15 mouse cellular contexts compared by ENCODE assay signal in genomic region chr11:51938817-51939589, GRCm38 (mm10). TPM values are rescaled to one million over a fixed set of nuclear protein-coding genes. Genes with fewer than 3 reads are reported as not detected.
DNase-seq lines count a peak whose midpoint lies in the region; ATAC-seq lines count a peak whose summit lies in the region.
"Had no signal": no experiment of that assay in that cellular context is flagged by ENCODE, and none has a peak within 500 bp of the region (broad histone marks: within the 10 kb centered on the region; RNA-seq: fewer than 3 reads in every experiment).

No protein-coding gene starts in this region.

- 86% methylated on average over 12 of the region's 12 CpGs for WGBS in midbrain, embryonic 10.5 days
- 88% methylated on average over 12 of the region's 12 CpGs for WGBS in forebrain, embryonic 15.5 days

- H3K4me1 ChIP-seq in midbrain, embryonic 10.5 days: peaks cover 5% of the 10 kb centered on the region
- H3K4me1 ChIP-seq in forebrain, embryonic 15.5 days: peaks cover 12% of the 10 kb centered on the region; the same call in 1 of the 2 replicates

- no peak overlapping the region for H3K4me3 ChIP-seq in midbrain, embryonic 10.5 days
- H3K4me3 ChIP-seq in forebrain, embryonic 15.5 days: no peak overlapping the region
- H3K4me3 ChIP-seq: embryonic facial prominence, embryonic 13.5 days; neural tube, embryonic 13.5 days had no signal

- DNase-seq in heart, adult 11 months: peak; percentile 92
- DNase-seq in heart, postnatal 36 days: no peak
- DNase-seq in R1 (ENCODE audit: low read depth, low spot score): peak; percentile 56
- peak; percentile 21 for DNase-seq in lung, postnatal 10 days
- peak; percentile 77 to 80 for DNase-seq in spleen, postnatal 36 days (ENCODE audit: low spot score in 2 of 2)
- DNase-seq in ovary, postnatal 10 days (ENCODE audit: low spot score): no peak
- no peak for DNase-seq in midbrain, embryonic 10.5 days (ENCODE audit: low spot score)
- DNase-seq: gastrocnemius, postnatal 14 days; layer of hippocampus, adult 9-11 months; right cerebral cortex, postnatal 4 days had no signal

- no peak for ATAC-seq in forebrain, embryonic 15.5 days (replicated peaks)
- ATAC-seq: hindbrain, postnatal 0 days had no signal

- no peaks in the 10 kb centered on the region for H3K36me3 ChIP-seq in midbrain, embryonic 10.5 days
- H3K36me3 ChIP-seq in forebrain, embryonic 15.5 days: no peaks in the 10 kb centered on the region
- H3K36me3 ChIP-seq: embryonic facial prominence, embryonic 13.5 days; neural tube, embryonic 13.5 days had no signal

- no peaks in the 10 kb centered on the region for H3K9me3 ChIP-seq in midbrain, embryonic 10.5 days (replicated peaks)
- H3K9me3 ChIP-seq in forebrain, embryonic 15.5 days: no peaks in the 10 kb centered on the region
- H3K9me3 ChIP-seq: embryonic facial prominence, embryonic 13.5 days; neural tube, embryonic 13.5 days had no signal

- H3K4me2 ChIP-seq in forebrain, embryonic 15.5 days (replicated peaks): no peak overlapping the region
- H3K4me2 ChIP-seq: embryonic facial prominence, embryonic 13.5 days; neural tube, embryonic 13.5 days had no signal

- no peak overlapping the region for H3K9ac ChIP-seq in forebrain, embryonic 15.5 days (replicated peaks)
- H3K9ac ChIP-seq: embryonic facial prominence, embryonic 13.5 days; liver, embryonic 14.5 days; neural tube, embryonic 13.5 days had no signal

- no peak overlapping the region for H3K27ac ChIP-seq in midbrain, embryonic 10.5 days (replicated peaks)
- no peak overlapping the region for H3K27ac ChIP-seq in forebrain, embryonic 15.5 days (replicated peaks)
- H3K27ac ChIP-seq: embryonic facial prominence, embryonic 13.5 days; hindbrain, postnatal 0 days; liver, embryonic 14.5 days; neural tube, embryonic 13.5 days had no signal

- no peaks in the 10 kb centered on the region for H3K27me3 ChIP-seq in midbrain, embryonic 10.5 days (ENCODE audit: low read depth, poor library complexity, severe bottlenecking)
- H3K27me3 ChIP-seq in forebrain, embryonic 15.5 days: no peaks in the 10 kb centered on the region
- H3K27me3 ChIP-seq: embryonic facial prominence, embryonic 13.5 days; neural tube, embryonic 13.5 days had no signal

- intact Hi-C loops in heart, postnatal 36 days (cut with DNase I): no loop called here

RNA-seq across cellular contexts. Expression of gene Cdkn2aipnl, which starts 28.5 kb away (rescaled TPM):
- total RNA-seq in heart, postnatal 36 days (2021): 10 to 100 TPM in 1 of 2 experiments, 1 to 10 TPM in 1; 9.7 to 10.7 TPM
- 141 and 142 TPM in 2 replicates for polyA plus RNA-seq in midbrain, embryonic 10.5 days (2016; fragmentation: Nextera tagmentation; extraction: Ambion mirVana)
- 113 and 118 TPM in 2 replicates for polyA plus RNA-seq in forebrain, embryonic 15.5 days (2015; fragmentation: Nextera tagmentation; extraction: Ambion mirVana)

Comparison
In these comparisons a context has a peak if more than half of its experiments do, and no peak if none do; other contexts are left out.
1. DNase-seq: peak in heart, adult 11 months (single experiment), R1 (single experiment), lung, postnatal 10 days (single experiment) and spleen, postnatal 36 days (2 of 2); none in heart, postnatal 36 days (0 of 2), ovary, postnatal 10 days (single experiment) and midbrain, embryonic 10.5 days (single experiment).